Mouse (Mus musculus) megakaryocyte, embryonic 14.5 days (primary cell): Measurements from ENCODE around the gene Gm42517.

Experiments
- FLI1 ChIP-seq: IDR thresholded peaks from 2 replicates; pipeline ENCODE4 v1.6.1; 2012; ENCODE audit warnings: low read length, inconsistent platforms, mixed read lengths
- GATA1 ChIP-seq: IDR thresholded peaks from 3 replicates; pipeline ENCODE4 v1.6.1; 2012; ENCODE audit warnings: mixed read lengths, low read length, inconsistent platforms, borderline replicate concordance

- TF ChIP-seq GATA1 (no peak), FLI1 (no peak)
Observed at GRCm38 (mm10) chr5:108349511-108350148, 18.1 kb downstream of the Gm42517 start.
